Mouse (Mus musculus) cerebellum, adult 11 months (tissue): ENCODE measurements around the gene Gys1.
"Not testable (repeated sequence)": the region's sequence is repeated elsewhere in the genome, so short reads cannot be mapped to it uniquely, and the experiment has no call there.

ENCODE experiments used
- DNase-seq: peaks from one replicate; pipeline ENCODE4 v3.0.0; 2022

Gys1 gene

DNA sequence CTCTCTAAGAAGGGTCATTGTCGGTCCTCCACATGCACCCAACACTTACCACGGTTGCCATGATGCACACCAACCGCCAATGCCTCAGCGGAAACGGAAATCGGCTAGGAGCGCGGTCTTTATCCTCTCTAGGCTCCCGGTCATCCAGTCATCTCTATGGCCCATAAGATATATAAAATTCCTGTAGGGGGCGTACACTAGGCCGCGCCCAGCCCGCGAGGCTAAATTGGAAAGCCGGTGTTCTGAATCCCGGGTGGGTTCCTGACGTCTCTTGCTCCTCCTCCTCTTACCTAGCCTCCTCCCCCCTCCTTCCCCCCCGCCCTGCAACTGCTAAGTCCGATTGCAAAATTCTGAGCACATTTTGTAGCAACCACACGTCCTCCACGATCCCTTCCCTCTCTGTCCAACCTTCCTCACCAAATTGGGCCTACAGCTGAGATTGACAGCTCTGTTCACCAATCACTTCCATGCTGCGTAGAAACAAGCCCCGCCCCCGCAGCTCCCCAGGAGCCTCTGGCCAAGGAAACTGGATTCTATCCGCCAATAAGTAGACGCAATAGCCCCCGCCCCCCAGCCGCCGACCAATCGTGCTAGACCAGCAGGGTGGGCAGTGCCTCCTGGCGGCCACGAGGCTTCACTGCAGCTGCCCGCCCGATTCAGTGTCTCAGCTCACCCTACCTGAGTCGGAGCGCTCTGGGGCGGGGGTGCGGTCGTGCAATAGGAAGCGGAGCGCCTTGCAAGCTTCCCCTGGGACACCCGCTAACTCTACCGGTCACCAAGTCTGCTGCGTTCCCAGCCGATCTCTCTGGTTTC is at the start of gene Gys1:
Gene Gys1, plus strand, starts transcription at position 642 of the 813 bp plus-strand sequence.
- DNase-seq: peak; percentile 100

- DNase-seq: no peak
Observed at GRCm38 (mm10) chr7:45386077-45386476, 48.6 kb upstream of the Gys1 start.

- no peak for DNase-seq
Observed at GRCm38 (mm10) chr7:45395129-45395541, 39.5 kb upstream of the Gys1 start.

- peak; percentile 100 for DNase-seq
Observed at GRCm38 (mm10) chr7:45395578-45396336, 38.9 kb upstream of the Gys1 start, which contains the start of gene Snrnp70. Snrnp70 (minus strand) TSS chr7:45395742.

GRCm38 (mm10) chr7:45396337-45396775 is 38.3 kb upstream of the Gys1 start:
- not testable (repeated sequence) for DNase-seq

DNA sequence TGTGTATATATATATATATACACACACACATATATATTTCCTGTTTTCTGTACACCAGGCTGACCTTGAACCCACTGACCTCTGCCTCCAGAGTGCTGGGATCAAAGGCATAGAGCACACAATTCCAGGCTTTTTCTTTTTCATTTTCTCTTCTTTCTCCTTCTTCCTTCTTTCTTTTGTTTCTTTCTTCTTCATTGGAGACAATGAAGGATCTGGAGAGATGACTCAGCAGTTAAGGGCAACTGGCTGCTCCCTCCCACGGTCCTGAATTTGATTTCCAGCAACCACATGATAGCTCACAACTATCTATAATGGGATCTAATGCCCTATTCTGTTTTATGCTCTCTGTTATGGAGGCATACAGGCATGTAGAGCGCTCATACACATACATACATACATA is 37.9 kb upstream of the Gys1 start:
- no peak for DNase-seq

DNA sequence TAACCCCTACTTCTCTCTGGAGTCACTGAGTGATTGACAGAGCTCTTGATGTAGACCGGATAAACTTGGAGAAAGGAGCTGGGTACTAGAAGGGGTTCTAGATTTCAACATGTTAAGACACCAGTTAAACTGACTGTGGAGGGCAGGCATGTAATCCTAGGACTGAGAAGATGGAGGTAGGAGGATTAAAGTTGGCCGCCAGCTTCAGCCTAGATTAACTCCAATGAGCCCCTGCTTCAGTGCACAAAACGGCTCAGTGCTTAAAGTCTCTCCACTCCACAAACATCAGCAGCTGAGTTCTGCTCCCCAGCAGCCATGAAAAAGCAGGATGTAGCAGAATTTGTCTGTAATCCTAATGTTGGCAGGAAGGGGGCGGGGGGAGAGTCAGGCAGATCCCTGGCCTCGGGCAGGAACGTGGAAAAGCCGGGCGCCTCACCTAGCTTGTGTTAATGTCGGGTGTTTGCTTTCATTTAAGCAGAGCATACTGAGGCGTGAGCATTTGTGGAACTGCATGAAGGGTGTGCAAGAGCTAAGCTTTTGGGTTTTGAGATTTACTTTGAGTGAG is 33.0 kb upstream of the Gys1 start:
- no peak for DNase-seq

DNA sequence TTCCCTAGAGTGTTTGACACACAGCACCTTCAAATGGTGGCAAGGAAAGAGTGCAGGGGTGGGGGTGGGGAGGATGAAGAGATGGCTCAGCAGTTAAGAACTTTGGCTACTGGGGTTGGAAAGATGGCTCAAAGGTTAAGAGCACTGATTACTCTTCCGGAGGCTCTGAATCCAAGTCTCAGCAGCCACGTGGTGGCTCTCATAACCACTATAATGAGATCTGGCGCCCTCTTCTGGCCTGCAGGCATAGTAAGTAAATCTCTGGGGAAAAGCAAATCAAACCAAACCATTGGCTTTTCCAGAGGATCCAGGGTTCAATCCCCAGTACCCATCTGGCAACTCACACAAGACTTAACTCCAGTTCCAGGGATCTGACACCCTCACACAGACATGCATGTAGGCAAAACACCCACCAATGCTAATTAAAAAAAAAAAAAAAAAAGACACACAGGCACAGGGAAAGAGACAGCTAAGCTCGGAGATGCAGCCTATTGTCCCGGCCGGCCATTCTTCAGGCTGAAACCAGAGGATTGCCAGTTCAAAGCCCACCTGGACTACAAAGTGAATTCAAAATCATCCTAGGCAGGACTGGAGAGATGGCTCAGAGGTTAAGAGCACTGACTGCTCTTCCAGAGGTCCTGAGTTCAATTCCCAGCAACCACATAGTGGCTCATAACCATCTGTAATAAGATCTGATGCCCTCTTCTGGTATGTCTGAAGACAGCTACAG is 30.9 kb upstream of the Gys1 start:
- peak; percentile 34 for DNase-seq

DNA sequence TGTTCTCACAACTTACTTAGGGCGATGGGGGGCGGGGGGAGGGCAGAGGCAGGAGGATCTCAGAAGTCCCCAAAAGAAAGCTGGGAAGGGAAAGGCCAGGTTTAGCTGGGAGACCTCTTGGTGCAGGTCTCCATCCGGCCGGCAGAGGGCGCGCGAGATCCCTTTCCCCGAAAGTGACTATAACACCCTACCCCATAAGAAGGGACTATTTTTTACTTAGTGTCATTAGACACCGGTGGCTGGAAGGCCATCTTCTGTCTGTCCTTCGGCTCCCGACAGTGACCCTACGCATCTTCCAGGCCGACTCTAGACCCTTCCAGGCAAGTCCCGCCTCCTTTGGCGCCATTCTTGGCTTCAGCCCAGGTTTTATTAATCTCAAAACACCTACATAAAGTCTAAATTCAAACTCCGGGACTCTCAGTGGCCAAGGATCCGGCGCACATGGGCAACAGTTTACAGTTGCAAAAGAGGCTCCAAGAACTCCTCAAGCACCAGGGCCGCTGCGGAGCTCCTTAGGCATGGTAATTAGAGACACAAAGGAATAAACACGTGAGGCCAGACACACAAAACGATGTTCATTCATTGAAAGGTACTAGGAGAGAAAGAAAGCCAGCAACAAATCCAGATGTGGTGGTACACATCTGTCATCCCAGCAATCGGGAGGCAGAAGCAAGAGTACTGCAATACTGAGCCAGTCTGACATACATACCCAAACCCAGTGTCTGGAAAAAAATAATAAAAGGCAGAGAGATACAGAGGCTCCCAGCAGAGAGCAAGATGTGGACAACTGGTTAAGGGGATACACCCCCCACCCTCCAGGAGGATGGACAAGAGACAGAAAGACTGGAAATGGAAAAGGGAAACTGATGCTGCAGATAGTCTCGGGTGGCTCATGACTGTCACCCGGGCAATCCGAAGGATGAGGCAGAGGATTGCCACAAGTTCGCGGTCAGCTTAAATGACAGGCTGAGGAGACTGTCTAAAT is 29.3 kb upstream of the Gys1 start, which contains the start of gene Kcna7:
Gene Kcna7, plus strand, starts transcription at position 563 of the 985 bp plus-strand sequence.
- DNase-seq: peak; percentile 58

DNA sequence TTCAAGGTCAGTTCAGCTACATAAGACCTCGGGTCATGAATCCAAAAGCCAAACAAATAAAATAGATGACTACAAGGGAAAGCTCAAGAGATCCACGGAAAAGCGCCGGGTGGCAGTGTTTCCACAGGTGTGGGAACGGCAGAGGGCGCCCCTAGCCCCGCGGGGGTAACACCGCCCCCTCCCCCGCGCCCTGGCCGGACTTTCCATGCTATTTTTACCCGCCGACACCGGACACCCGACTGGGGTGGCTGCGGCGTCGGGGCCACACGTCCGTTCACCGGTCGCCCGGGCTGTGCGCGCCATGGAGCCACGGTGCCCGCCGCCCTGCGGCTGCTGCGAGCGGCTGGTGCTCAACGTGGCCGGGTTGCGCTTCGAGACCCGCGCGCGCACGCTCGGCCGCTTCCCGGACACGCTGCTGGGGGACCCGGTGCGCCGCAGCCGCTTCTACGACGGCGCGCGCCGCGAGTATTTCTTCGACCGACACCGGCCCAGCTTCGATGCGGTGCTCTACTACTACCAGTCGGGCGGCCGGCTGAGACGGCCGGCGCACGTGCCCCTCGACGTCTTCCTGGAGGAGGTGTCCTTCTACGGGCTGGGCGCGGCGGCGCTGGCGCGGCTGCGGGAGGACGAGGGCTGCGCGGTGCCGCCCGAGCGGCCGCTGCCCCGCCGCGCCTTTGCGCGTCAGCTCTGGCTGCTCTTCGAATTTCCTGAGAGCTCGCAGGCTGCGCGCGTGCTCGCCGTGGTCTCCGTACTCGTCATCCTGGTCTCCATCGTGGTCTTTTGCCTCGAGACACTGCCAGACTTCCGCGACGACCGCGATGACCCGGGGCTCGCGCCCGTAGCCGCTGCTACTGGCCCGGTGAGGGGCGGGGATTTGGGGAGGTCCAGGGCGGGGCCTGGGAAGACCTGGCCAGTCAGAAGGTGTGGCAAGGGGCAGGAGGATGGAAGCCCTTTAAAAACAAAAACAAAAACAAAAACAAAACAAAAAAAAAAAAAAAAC is 28.2 kb upstream of the Gys1 start:
- no peak for DNase-seq

- DNase-seq: no peak
Observed at GRCm38 (mm10) chr7:45407836-45408235, 26.8 kb upstream of the Gys1 start.

GRCm38 (mm10) chr7:45408351-45408750 is 26.3 kb upstream of the Gys1 start:
- no peak for DNase-seq

DNA sequence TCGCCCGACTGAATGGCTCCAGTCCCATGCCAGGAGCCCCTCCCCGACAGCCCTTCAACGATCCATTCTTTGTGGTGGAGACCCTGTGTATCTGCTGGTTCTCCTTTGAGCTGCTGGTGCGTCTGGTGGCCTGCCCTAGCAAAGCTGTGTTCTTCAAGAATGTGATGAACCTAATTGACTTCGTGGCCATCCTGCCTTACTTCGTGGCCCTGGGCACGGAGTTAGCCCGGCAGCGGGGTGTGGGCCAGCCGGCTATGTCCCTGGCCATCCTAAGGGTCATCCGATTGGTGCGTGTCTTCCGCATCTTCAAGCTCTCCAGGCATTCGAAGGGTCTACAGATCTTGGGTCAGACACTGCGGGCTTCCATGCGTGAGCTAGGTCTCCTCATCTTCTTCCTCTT is 25.7 kb upstream of the Gys1 start:
- DNase-seq: no peak

- DNase-seq: no peak
Observed at GRCm38 (mm10) chr7:45409497-45410163, 25.0 kb upstream of the Gys1 start.

DNA sequence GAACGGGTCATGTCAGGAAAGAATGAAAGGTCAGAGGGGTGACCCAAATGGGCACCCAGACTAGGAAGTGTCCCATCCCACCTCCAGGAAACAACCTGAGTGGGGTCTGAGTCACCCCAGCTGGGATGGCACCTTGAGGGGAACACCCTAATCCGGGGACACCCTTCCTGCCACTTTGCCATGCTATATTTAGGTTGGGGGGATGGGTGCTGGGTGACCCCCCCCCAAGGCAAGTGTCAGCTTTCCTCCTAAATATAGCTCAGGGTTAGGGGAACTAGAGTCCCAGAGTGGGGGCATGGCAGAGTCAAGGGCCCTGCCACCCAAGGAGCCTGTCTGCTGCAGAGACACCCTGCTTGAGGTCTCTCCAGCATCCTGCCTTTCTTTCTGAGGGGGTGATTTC is 22.2 kb upstream of the Gys1 start:
- DNase-seq: no peak

DNA sequence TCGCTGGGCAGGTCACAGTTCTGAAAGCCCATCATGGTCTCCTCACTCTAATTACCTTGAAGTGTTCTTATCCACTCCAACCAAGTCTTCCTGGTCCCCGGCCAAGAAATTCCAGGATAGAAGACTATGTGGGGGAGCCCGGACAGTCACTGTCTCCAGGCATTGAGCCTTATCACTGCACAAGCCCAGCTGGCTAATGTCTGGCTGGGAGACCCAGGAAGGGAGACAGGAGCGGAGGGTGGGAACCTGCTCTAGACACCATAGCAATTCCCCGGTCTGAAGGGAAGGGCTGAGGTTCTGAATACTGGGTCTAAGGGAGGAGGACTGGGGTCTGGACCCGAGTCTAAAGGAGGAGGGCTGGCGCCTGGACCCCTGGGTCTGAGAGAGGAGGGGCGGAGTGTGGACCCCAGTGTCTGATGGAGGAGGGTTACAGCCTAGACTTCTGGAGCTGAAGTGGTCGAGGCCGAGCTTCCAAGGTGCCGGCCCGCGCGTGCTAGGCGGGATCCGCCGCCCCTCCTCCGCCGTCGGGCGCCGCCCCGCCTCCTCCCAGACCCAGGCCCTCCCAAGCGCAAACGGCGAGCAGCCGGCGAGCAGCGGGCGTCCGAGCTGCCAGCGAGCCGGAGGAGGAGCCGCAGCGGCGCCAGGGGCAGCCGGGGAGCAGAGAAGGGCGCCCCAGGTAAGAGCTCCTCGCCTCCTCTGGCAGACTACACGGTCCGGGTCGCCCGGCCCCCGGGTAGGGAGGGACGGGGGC is 21.4 kb upstream of the Gys1 start, which contains the start of gene Ntf5:
Gene Ntf5, plus strand, starts transcription at position 583 of the 751 bp plus-strand sequence.
- no peak for DNase-seq

DNA sequence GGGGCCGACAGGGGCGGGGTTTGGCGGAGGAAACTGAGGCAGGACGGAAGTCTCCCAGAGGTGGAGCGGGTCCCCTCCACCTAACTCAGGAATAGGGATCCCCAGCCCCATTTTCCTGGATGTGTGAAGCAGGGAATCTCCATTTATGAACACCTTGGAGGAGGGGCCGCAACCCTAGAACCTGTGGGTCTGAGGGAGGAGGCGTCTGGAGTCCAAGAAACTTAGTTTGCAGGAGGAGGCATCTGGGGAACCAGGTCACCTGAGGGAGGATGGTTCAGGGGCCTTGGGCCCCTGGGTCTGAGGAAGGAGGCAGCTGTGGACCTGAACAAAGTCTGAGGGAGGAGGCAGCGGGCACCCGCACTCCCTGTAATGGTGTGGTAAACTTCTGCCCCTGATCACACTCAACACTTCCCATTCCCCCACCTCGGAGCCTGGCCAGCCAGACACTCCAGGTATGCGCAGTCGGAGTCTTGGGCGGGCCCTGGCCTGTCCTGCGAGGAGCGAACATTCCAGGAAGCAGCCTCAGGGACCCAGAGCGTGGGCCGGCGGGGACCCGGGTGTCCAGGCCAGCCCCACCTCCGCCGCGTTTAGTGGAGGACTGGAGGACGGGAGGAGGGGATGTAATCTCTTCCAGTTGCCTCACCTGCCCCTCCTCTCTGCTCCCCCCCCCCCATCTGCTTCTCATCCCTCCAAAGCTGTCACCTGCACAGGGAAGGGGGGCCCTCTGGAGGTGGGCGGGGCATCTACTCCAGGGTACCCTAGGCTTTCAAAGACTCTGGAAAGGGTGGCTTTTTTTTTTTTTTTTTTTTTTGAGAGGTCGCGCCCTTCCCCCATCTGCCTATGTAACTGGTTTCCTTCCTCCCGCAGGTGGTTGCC is 20.5 kb upstream of the Gys1 start:
- DNase-seq: no peak

- DNase-seq: no peak
Observed at GRCm38 (mm10) chr7:45414740-45415224, 19.9 kb upstream of the Gys1 start.
